Mouse (Mus musculus): ENCODE results near the gene Gm28048. TPM values are rescaled to one million over a fixed set of nuclear protein-coding genes. Genes with fewer than 3 reads are reported as not detected.

Gm28048 gene
- total RNA-seq, 1 experiment from 2014 or later, result 21.3 TPM

- no peak for ATAC-seq (replicated peaks; ENCODE audit: insufficient number of reproducible peaks, low FRiP score, low TSS enrichment, poor library complexity, severe bottlenecking)
Measured at GRCm38 (mm10) chr11:22962101-22962500, 19.8 kb downstream of the Gm28048 start.

- ATAC-seq (replicated peaks; ENCODE audit: insufficient number of reproducible peaks, low FRiP score, low TSS enrichment, poor library complexity, severe bottlenecking), result no peak
Measured at GRCm38 (mm10) chr11:22957791-22958374, 24.0 kb downstream of the Gm28048 start.

- ATAC-seq (replicated peaks; ENCODE audit: insufficient number of reproducible peaks, low FRiP score, low TSS enrichment, poor library complexity, severe bottlenecking), result peak; percentile 34; the same call in 1 of the 2 replicates
Measured at GRCm38 (mm10) chr11:22956830-22957229, 25.1 kb downstream of the Gm28048 start.

- no peak for ATAC-seq (replicated peaks; ENCODE audit: insufficient number of reproducible peaks, low FRiP score, low TSS enrichment, poor library complexity, severe bottlenecking)
Measured at GRCm38 (mm10) chr11:22956346-22956745, 25.5 kb downstream of the Gm28048 start.

GRCm38 (mm10) chr11:22952668-22953067 is 29.2 kb downstream of the Gm28048 start:
- no peak for ATAC-seq (replicated peaks; ENCODE audit: insufficient number of reproducible peaks, low FRiP score, low TSS enrichment, poor library complexity, severe bottlenecking)

GRCm38 (mm10) chr11:22950131-22950530 is 31.8 kb downstream of the Gm28048 start:
- no peak for ATAC-seq (replicated peaks; ENCODE audit: insufficient number of reproducible peaks, low FRiP score, low TSS enrichment, poor library complexity, severe bottlenecking)

GRCm38 (mm10) chr11:22949101-22949500 is 32.8 kb downstream of the Gm28048 start:
- ATAC-seq (replicated peaks; ENCODE audit: insufficient number of reproducible peaks, low FRiP score, low TSS enrichment, poor library complexity, severe bottlenecking), result peak; percentile 27; the same call in 1 of the 2 replicates

GRCm38 (mm10) chr11:22938983-22939382 is 42.9 kb downstream of the Gm28048 start:
- ATAC-seq (replicated peaks; ENCODE audit: insufficient number of reproducible peaks, low FRiP score, low TSS enrichment, poor library complexity, severe bottlenecking), result no peak

- ATAC-seq (replicated peaks; ENCODE audit: insufficient number of reproducible peaks, low FRiP score, low TSS enrichment, poor library complexity, severe bottlenecking), result no peak
Measured at GRCm38 (mm10) chr11:22937716-22938316, 44.1 kb downstream of the Gm28048 start.

GRCm38 (mm10) chr11:22936446-22937125 is 45.3 kb downstream of the Gm28048 start:
- no peak for ATAC-seq (replicated peaks; ENCODE audit: insufficient number of reproducible peaks, low FRiP score, low TSS enrichment, poor library complexity, severe bottlenecking)

GRCm38 (mm10) chr11:22932167-22932566 is 49.7 kb downstream of the Gm28048 start:
- ATAC-seq (replicated peaks; ENCODE audit: insufficient number of reproducible peaks, low FRiP score, low TSS enrichment, poor library complexity, severe bottlenecking), result no peak

- ATAC-seq (replicated peaks; ENCODE audit: insufficient number of reproducible peaks, low FRiP score, low TSS enrichment, poor library complexity, severe bottlenecking), result no peak
Measured at GRCm38 (mm10) chr11:22931320-22931905, 50.5 kb downstream of the Gm28048 start.

GRCm38 (mm10) chr11:22930129-22930528 is 51.8 kb downstream of the Gm28048 start:
- ATAC-seq (replicated peaks; ENCODE audit: insufficient number of reproducible peaks, low FRiP score, low TSS enrichment, poor library complexity, severe bottlenecking), result no peak

GRCm38 (mm10) chr11:22928586-22929169 is 53.2 kb downstream of the Gm28048 start:
- peak; percentile 68 for ATAC-seq (replicated peaks; ENCODE audit: insufficient number of reproducible peaks, low FRiP score, low TSS enrichment, poor library complexity, severe bottlenecking)

- ATAC-seq (replicated peaks; ENCODE audit: insufficient number of reproducible peaks, low FRiP score, low TSS enrichment, poor library complexity, severe bottlenecking), result no peak
Measured at GRCm38 (mm10) chr11:22923606-22924005, 58.3 kb downstream of the Gm28048 start.

- ATAC-seq (replicated peaks; ENCODE audit: insufficient number of reproducible peaks, low FRiP score, low TSS enrichment, poor library complexity, severe bottlenecking), result no peak
Measured at GRCm38 (mm10) chr11:22922546-22922945, 59.3 kb downstream of the Gm28048 start.

GRCm38 (mm10) chr11:22919336-22919735 is 62.6 kb downstream of the Gm28048 start:
- no peak for ATAC-seq (replicated peaks; ENCODE audit: insufficient number of reproducible peaks, low FRiP score, low TSS enrichment, poor library complexity, severe bottlenecking)

- no peak for ATAC-seq (replicated peaks; ENCODE audit: insufficient number of reproducible peaks, low FRiP score, low TSS enrichment, poor library complexity, severe bottlenecking)
Measured at GRCm38 (mm10) chr11:22917786-22918185, 64.1 kb downstream of the Gm28048 start.

- no peak for ATAC-seq (replicated peaks; ENCODE audit: insufficient number of reproducible peaks, low FRiP score, low TSS enrichment, poor library complexity, severe bottlenecking)
Measured at GRCm38 (mm10) chr11:22913744-22914143, 68.1 kb downstream of the Gm28048 start.

Data from monocyte, adult 5-6 weeks (primary cell).